Mouse (Mus musculus) central nervous system, embryonic 11.5 days (tissue): ENCODE data around the gene Syne4. TPM values are rescaled to one million over a fixed set of nuclear protein-coding genes. Genes with fewer than 3 reads are reported as not detected.

Experiments used
- polyA plus RNA-seq: library from polyadenylated mRNA; depleted of rRNA; stranded (reverse); fragments of >200 nt; gene quantifications from 2 replicates; pipeline ENCODE4 v1.2.3, GENCODE M21; 2012; rRNA removed

Syne4 gene
- 42.4 and 63.7 TPM in 2 replicates for polyA plus RNA-seq

DNA sequence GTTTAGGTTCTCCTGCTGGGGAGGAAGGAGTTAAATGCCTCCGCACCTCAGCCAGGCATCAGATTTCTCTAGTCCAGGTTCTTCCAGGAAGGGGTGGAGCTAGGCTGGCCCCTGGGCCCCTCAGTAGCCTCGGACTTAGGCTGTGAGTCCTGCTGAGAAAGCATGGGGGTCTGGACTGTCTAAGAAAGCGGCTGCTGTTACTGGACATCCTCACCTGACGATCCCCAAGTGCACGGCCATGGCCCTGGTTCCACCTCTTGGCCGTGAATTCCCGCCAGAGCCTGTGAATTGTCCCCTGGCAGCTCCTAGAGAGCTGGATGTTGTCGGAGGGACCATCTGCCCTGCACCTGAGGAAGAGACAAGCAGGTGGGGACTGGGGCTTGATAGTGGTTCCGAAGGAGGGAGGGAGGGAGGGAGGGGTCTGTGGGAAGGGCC, at the start of gene Syne4:
Gene Syne4, plus strand, starts transcription at position 87 of the 435 bp plus-strand sequence.

GRCm38 (mm10) chr7:30279951-30280669, 34.5 kb upstream of the Syne4 start, which contains the start of the genes Thap8 and Wdr62:
TSS of gene Thap8 (plus strand) at chr7:30280094.
TSS of gene Wdr62 (minus strand) at chr7:30280419.

GRCm38 (mm10) chr7:30291215-30292131, 23.1 kb upstream of the Syne4 start, which contains the start of gene Clip3:
TSS of gene Clip3 (plus strand) at chr7:30291728.

DNA sequence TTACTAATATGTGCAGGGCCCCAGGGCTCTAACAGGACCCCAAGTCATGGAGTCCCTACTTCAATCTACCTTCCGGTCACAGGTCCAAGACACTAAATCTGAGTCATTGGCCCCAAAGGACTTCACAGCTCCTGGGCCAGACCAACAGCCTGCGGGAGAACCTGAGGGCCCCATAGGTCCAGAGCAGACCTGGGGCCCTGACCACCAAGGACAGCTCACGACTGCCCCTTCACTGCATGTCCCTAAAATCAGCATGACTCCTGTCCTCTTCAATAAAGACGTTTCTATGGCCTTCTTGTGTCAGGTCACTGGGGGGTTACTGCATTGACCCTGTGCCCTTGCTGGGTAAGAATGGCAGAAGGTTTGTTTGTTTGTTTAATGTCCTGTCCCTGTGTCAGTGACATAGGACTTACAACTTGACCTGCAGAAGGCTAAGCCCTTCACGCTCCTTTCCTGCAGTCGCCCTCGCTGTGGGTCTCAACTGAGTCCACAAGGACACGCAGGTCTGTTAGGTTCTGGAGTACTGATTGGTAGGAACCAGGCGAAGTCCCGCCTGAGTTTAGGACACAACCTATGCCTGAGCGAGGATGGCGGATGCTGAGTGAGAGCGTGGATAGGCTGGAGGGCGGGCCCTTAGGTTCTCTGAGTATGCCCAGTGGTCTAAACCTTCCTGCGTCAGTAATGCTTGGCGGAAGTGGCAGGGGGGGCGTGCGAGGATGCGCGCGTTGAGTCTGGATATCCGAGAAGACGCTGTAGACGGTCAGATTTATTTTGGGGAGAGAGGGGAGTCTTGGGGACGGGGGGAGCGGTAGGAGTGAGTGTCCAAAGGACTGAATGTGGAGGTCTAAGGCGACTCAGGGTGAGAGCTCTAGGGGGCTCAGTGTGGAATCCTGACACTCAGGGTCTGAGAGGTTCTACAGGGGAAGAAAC, 6.3 kb upstream of the Syne4 start, which contains the start of gene Alkbh6:
Gene Alkbh6, plus strand, starts transcription at position 642 of the 930 bp plus-strand sequence.

GRCm38 (mm10) chr7:30321539-30322284, 7.1 kb downstream of the Syne4 start, which contains the start of gene E130208F15Rik:
TSS of gene E130208F15Rik (plus strand) at chr7:30321740.

GRCm38 (mm10) chr7:30323795-30324194, 9.2 kb downstream of the Syne4 start, which contains the start of gene Sdhaf1:
TSS of gene Sdhaf1 (minus strand) at chr7:30323895.

DNA sequence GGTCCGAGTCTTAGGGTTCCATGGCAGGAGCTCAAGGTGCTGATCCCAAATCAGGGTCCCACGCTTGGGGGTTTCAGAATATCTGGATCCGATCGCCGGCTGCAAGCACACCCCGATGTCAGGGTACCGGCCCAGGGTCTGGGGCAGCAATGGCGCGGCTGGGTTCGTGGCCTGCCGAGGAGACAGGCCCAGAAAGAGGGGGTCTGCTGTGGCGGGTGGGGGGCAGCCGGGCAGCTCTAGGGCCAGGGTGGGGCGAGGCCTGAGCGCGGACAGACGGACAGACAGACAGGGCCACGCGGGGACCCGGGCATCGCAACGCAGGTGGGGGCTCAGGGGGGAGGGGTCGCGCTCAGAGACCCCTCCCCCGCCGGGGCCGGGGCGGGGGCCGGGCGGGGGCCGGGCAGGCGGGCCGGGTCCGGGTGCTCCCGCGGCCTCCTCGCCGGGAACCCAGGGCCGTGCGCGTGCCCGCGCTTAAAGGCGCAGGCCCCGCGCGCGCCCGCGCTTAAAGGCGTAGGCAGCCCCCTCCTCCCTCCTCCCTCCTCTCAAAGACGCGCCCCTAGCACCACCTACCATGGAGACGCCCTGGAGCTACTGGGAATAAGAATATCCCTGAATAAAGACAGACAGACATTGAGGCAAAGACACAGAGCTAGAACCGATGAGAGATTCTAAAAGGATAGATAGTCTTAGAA, 48.2 kb downstream of the Syne4 start, which contains the start of gene Lrfn3:
Gene Lrfn3, minus strand, starts transcription at position 121 of the 692 bp plus-strand sequence.

Other genes starting within 250 kb of the Syne4 start
- 3.7 and 4.0 TPM in 2 replicates for gene Zfp82, start 241.9 kb upstream of the Syne4 start, polyA plus RNA-seq
- gene Gm26920, start 224.4 kb upstream of the Syne4 start, polyA plus RNA-seq, result 0.67 and 0.83 TPM in 2 replicates
- gene Zfp566, start 224.3 kb upstream of the Syne4 start, polyA plus RNA-seq, result 9.4 and 11.1 TPM in 2 replicates
- 42.7 and 66.9 TPM in 2 replicates for gene Zfp260, start 220.0 kb upstream of the Syne4 start, polyA plus RNA-seq
- gene Zfp382, start 192.9 kb upstream of the Syne4 start, polyA plus RNA-seq, result 6.6 and 7.4 TPM in 2 replicates
- 111 and 119 TPM in 2 replicates for gene Zfp146, start 145.1 kb upstream of the Syne4 start, polyA plus RNA-seq
- gene Cox7a1, start 130.7 kb upstream of the Syne4 start, polyA plus RNA-seq, result 2.2 and 4.6 TPM in 2 replicates
- gene Capns1, start 116.0 kb upstream of the Syne4 start, polyA plus RNA-seq, result 139 and 209 TPM in 2 replicates
- gene Polr2i, start 82.9 kb upstream of the Syne4 start, polyA plus RNA-seq, result 204 and 223 TPM in 2 replicates
- 133 and 198 TPM in 2 replicates for gene Tbcb, start 82.5 kb upstream of the Syne4 start, polyA plus RNA-seq
- gene Ovol3, start 79.1 kb upstream of the Syne4 start, polyA plus RNA-seq, result 0.19 and 0.27 TPM in 2 replicates
- gene Thap8, start 34.7 kb upstream of the Syne4 start, polyA plus RNA-seq, result 0.06 and 0.26 TPM in 2 replicates
- 22.8 and 26.3 TPM in 2 replicates for gene Wdr62, start 34.4 kb upstream of the Syne4 start, polyA plus RNA-seq
- 115 and 137 TPM in 2 replicates for gene Clip3, start 23.1 kb upstream of the Syne4 start, polyA plus RNA-seq
- 61.7 and 90.9 TPM in 2 replicates for gene Alkbh6, start 6.1 kb upstream of the Syne4 start, polyA plus RNA-seq
- gene E130208F15Rik, start 6.9 kb downstream of the Syne4 start, polyA plus RNA-seq, result 0.65 and 0.78 TPM in 2 replicates
- gene Sdhaf1, start 9.1 kb downstream of the Syne4 start, polyA plus RNA-seq, result 19.6 and 19.7 TPM in 2 replicates
- 7.0 and 10.9 TPM in 2 replicates for gene Lrfn3, start 48.0 kb downstream of the Syne4 start, polyA plus RNA-seq
- gene Tyrobp, start 99.0 kb downstream of the Syne4 start, polyA plus RNA-seq, result 17.2 and 25.2 TPM in 2 replicates
- gene Hcst, start 105.0 kb downstream of the Syne4 start, polyA plus RNA-seq, result 0.16 and 0.40 TPM in 2 replicates
- 1.8 and 2.1 TPM in 2 replicates for gene Nfkbid, start 106.9 kb downstream of the Syne4 start, polyA plus RNA-seq
- gene Aplp1, start 130.7 kb downstream of the Syne4 start, polyA plus RNA-seq, result 102 and 109 TPM in 2 replicates
- 3.6 and 3.9 TPM in 2 replicates for gene Kirrel2, start 142.9 kb downstream of the Syne4 start, polyA plus RNA-seq
- gene Nphs1, start 143.5 kb downstream of the Syne4 start, polyA plus RNA-seq, result 3.7 and 4.4 TPM in 2 replicates
- 0.82 and 3.3 TPM in 2 replicates for gene Prodh2, start 178.8 kb downstream of the Syne4 start, polyA plus RNA-seq
- gene Arhgap33, start 220.3 kb downstream of the Syne4 start, polyA plus RNA-seq, result 102 and 119 TPM in 2 replicates
- gene Hspb6, start 237.4 kb downstream of the Syne4 start, polyA plus RNA-seq, result 6.4 and 6.8 TPM in 2 replicates
- 22.3 and 28.9 TPM in 2 replicates for gene Proser3, start 237.5 kb downstream of the Syne4 start, polyA plus RNA-seq
- 35.8 and 38.5 TPM in 2 replicates for gene Lin37, start 245.0 kb downstream of the Syne4 start, polyA plus RNA-seq
- 57.5 and 77.8 TPM in 2 replicates for gene U2af1l4, start 248.5 kb downstream of the Syne4 start, polyA plus RNA-seq
- gene Gm49396, start 248.5 kb downstream of the Syne4 start, polyA plus RNA-seq, result 5.6 and 6.0 TPM in 2 replicates
- 98.4 and 114 TPM in 2 replicates for gene Psenen, start 248.8 kb downstream of the Syne4 start, polyA plus RNA-seq